Mouse (Mus musculus): ENCODE measurements at regions not wholly inside any gene's neighbourhood (a gene's known extent, or its start where the extent isn't known, plus 50 kb on each side); places are given as distances from the start of the nearest gene placed in this dataset.
"Not testable (repeated sequence)": the region's sequence is repeated elsewhere in the genome, so short reads cannot be mapped to it uniquely, and the experiment has no call there.

- no peaks in the 10 kb centered on the region for H3K27me3 ChIP-seq (ENCODE audit: control insufficient read depth, insufficient read depth, low read length)
- DNase-seq (ENCODE audit: low spot score, missing footprints) = no peak
- H3K4me1 ChIP-seq (ENCODE audit: control insufficient read depth, insufficient read depth, low read length) = no peaks in the 10 kb centered on the region
- ATAC-seq (ENCODE audit: low FRiP score) = no peak
- no peaks in the 10 kb centered on the region for H3K36me3 ChIP-seq (ENCODE audit: control insufficient read depth, insufficient read depth, low read length)
- no peak overlapping the region for H3K27ac ChIP-seq (ENCODE audit: low read depth, low read length)
- H3K9ac ChIP-seq (ENCODE audit: low read length) = no peak overlapping the region
- no peaks in the 10 kb centered on the region for H3K9me3 ChIP-seq (ENCODE audit: control insufficient read depth, low read length)
- no peak overlapping the region for H3K4me3 ChIP-seq (ENCODE audit: low read depth, low read length)
- H3K4me2 ChIP-seq = no peak overlapping the region
- 85% methylated on average over 3 of the region's 3 CpGs for WGBS
These were observed 233.5 kb downstream of the Adgrg6 start for GRCm38 (mm10) chr10:14311962-14312361.

DNA sequence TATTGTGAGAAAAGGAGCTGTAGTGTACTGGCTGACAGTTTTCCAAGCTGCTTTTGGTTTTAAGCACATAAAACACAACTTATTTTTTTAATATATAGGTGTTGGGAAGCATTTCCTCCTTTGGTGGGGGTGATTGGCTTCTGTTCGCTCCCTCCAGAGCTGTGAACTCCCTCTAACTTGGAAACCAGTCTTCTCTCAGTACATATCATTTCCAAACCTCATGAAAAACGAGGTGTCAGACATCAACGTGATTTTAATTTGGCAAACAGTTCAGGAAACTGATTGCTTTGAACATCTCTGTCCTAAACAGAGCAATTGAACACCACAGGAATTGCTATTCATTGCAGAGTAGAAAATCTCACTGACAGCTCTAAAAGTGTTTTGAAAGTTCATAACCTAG, 238.6 kb downstream of the Adgrg6 start:
- no peaks in the 10 kb centered on the region for H3K36me3 ChIP-seq (ENCODE audit: control insufficient read depth, insufficient read depth, low read length)
- H3K9me3 ChIP-seq (ENCODE audit: control insufficient read depth, low read length) = no peaks in the 10 kb centered on the region
- no peak overlapping the region for H3K27ac ChIP-seq (ENCODE audit: low read depth, low read length)
- no peaks in the 10 kb centered on the region for H3K4me1 ChIP-seq (ENCODE audit: control insufficient read depth, insufficient read depth, low read length)
- H3K4me2 ChIP-seq = no peak overlapping the region
- no peaks in the 10 kb centered on the region for H3K27me3 ChIP-seq (ENCODE audit: control insufficient read depth, insufficient read depth, low read length)
- DNase-seq (ENCODE audit: low spot score, missing footprints) = no peak
- H3K9ac ChIP-seq (ENCODE audit: low read length) = no peak overlapping the region
- 74% methylated on average over 3 of the region's 3 CpGs for WGBS
- ATAC-seq (ENCODE audit: low FRiP score) = no peak
- no peak overlapping the region for H3K4me3 ChIP-seq (ENCODE audit: low read depth, low read length)

DNA sequence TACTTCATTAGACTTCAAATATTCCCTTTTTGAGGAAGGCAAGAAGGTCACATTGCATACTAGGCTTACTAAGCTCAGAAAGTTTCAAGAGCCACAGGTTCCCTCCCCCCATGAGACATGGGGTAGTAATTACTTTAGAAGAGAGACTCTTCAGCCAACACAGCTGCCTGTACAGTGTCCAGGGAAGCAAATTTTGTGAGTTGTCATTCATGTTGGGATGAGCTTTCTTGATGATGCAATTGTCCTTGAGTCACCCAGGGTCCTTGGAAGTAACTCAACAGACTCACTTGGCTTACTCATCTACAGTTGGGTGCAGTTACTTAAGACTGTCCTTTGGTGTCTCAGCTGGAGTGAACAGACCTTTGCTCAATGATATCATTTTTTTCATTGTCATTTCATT, 242.0 kb downstream of the Adgrg6 start:
- H3K4me3 ChIP-seq (ENCODE audit: low read depth, low read length) = no peak overlapping the region

DNA sequence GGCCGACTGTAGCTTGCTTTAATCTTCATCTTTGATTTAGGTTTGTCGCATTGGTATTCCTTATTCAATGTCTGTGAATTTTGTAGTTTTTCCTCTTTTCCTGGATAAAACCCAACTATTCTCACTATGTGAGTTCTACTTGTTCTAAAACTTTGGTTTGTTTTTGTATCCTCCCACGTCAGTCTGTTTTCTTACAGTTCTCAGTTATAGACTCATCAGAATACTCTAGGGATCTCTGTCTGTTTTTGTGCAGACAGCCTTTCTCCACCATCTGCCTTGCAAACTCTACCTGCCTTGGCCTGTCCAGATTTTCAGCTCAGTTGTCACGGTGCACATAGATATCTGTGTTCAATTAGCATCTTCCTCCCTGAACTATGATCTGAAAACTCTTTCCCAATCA, 249.3 kb downstream of the Adgrg6 start:
- Histone ChIP-seq H3K27me3 (ENCODE audit: control insufficient read depth, insufficient read depth, low read length) (no peaks in the 10 kb centered on the region), H3K36me3 (ENCODE audit: control insufficient read depth, insufficient read depth, low read length) (no peaks in the 10 kb centered on the region), H3K4me1 (ENCODE audit: control insufficient read depth, insufficient read depth, low read length) (no peaks in the 10 kb centered on the region), H3K4me2 (no peak overlapping the region), H3K9me3 (ENCODE audit: control insufficient read depth, low read length) (no peaks in the 10 kb centered on the region), H3K4me3 (ENCODE audit: low read depth, low read length) (no peak overlapping the region), H3K27ac (ENCODE audit: low read depth, low read length) (no peak overlapping the region), H3K9ac (ENCODE audit: low read length) (no peak overlapping the region)
- ATAC-seq (ENCODE audit: low FRiP score) (no peak), DNase-seq (ENCODE audit: low spot score, missing footprints) (no peak)
- 91% methylated on average over 4 of the region's 4 CpGs for WGBS

More for the DNA sequence above, 242.0 kb downstream of the Adgrg6 start:
- Histone ChIP-seq H3K4me2 (no peak overlapping the region), H3K4me1 (ENCODE audit: control insufficient read depth, insufficient read depth, low read length) (no peaks in the 10 kb centered on the region), H3K36me3 (ENCODE audit: control insufficient read depth, insufficient read depth, low read length) (no peaks in the 10 kb centered on the region), H3K9ac (ENCODE audit: low read length) (no peak overlapping the region), H3K27ac (ENCODE audit: low read depth, low read length) (no peak overlapping the region), H3K9me3 (ENCODE audit: control insufficient read depth, low read length) (no peaks in the 10 kb centered on the region), H3K27me3 (ENCODE audit: control insufficient read depth, insufficient read depth, low read length) (no peaks in the 10 kb centered on the region)
- ATAC-seq (ENCODE audit: low FRiP score) = no peak
- DNase-seq (ENCODE audit: low spot score, missing footprints) = no peak

GRCm38 (mm10) chr10:14292701-14293100, 252.8 kb downstream of the Adgrg6 start:
- H3K4me2 ChIP-seq; ATAC-seq (ENCODE audit: low FRiP score); DNase-seq (ENCODE audit: low spot score, missing footprints): not testable (repeated sequence)

GRCm38 (mm10) chr10:14287551-14287950, 257.9 kb downstream of the Adgrg6 start:
- Histone ChIP-seq H3K27me3 (ENCODE audit: control insufficient read depth, insufficient read depth, low read length) (no peaks in the 10 kb centered on the region), H3K4me2 (no peak overlapping the region), H3K9me3 (ENCODE audit: control insufficient read depth, low read length) (no peaks in the 10 kb centered on the region; the same call in 1 of the 2 replicates), H3K27ac (ENCODE audit: low read depth, low read length) (no peak overlapping the region), H3K9ac (ENCODE audit: low read length) (no peak overlapping the region), H3K4me1 (ENCODE audit: control insufficient read depth, insufficient read depth, low read length) (no peaks in the 10 kb centered on the region), H3K36me3 (ENCODE audit: control insufficient read depth, insufficient read depth, low read length) (no peaks in the 10 kb centered on the region), H3K4me3 (ENCODE audit: low read depth, low read length) (no peak overlapping the region)
- 84% methylated on average over 4 of the region's 4 CpGs for WGBS
- ATAC-seq (ENCODE audit: low FRiP score) = no peak
- DNase-seq (ENCODE audit: low spot score, missing footprints) = no peak

More at GRCm38 (mm10) chr10:14292701-14293100, 252.8 kb downstream of the Adgrg6 start:
- not testable (repeated sequence) for H3K27ac ChIP-seq (ENCODE audit: low read depth, low read length); H3K9ac ChIP-seq (ENCODE audit: low read length); H3K9me3 ChIP-seq (ENCODE audit: control insufficient read depth, low read length); H3K4me1 ChIP-seq (ENCODE audit: control insufficient read depth, insufficient read depth, low read length); H3K4me3 ChIP-seq (ENCODE audit: low read depth, low read length); H3K27me3 ChIP-seq (ENCODE audit: control insufficient read depth, insufficient read depth, low read length); H3K36me3 ChIP-seq (ENCODE audit: control insufficient read depth, insufficient read depth, low read length)
- 85% methylated on average over 8 of the region's 8 CpGs for WGBS

- Histone ChIP-seq H3K9ac (ENCODE audit: low read length) (no peak overlapping the region), H3K36me3 (ENCODE audit: control insufficient read depth, insufficient read depth, low read length) (no peaks in the 10 kb centered on the region), H3K4me2 (no peak overlapping the region), H3K27ac (ENCODE audit: low read depth, low read length) (no peak overlapping the region), H3K9me3 (ENCODE audit: control insufficient read depth, low read length) (no peaks in the 10 kb centered on the region), H3K4me1 (ENCODE audit: control insufficient read depth, insufficient read depth, low read length) (no peaks in the 10 kb centered on the region), H3K4me3 (ENCODE audit: low read depth, low read length) (no peak overlapping the region), H3K27me3 (ENCODE audit: control insufficient read depth, insufficient read depth, low read length) (no peaks in the 10 kb centered on the region)
- ATAC-seq (ENCODE audit: low FRiP score) (no peak), DNase-seq (ENCODE audit: low spot score, missing footprints) (no peak)
- 80% methylated on average over 1 of the region's 1 CpGs for WGBS
These were observed 268.8 kb downstream of the Adgrg6 start for GRCm38 (mm10) chr10:14276631-14277030.

GRCm38 (mm10) chr10:14275477-14275876, 270.0 kb downstream of the Adgrg6 start:
- H3K27me3 ChIP-seq (ENCODE audit: control insufficient read depth, insufficient read depth, low read length) = no peaks in the 10 kb centered on the region
- DNase-seq (ENCODE audit: low spot score, missing footprints) (no peak), ATAC-seq (ENCODE audit: low FRiP score) (no peak)
- H3K27ac ChIP-seq (ENCODE audit: low read depth, low read length) = no peak overlapping the region
- H3K36me3 ChIP-seq (ENCODE audit: control insufficient read depth, insufficient read depth, low read length) = no peaks in the 10 kb centered on the region
- 88% methylated on average over 1 of the region's 1 CpGs for WGBS
- no peaks in the 10 kb centered on the region for H3K4me1 ChIP-seq (ENCODE audit: control insufficient read depth, insufficient read depth, low read length)
- H3K9me3 ChIP-seq (ENCODE audit: control insufficient read depth, low read length) = no peaks in the 10 kb centered on the region
- H3K9ac ChIP-seq (ENCODE audit: low read length) = no peak overlapping the region
- no peak overlapping the region for H3K4me2 ChIP-seq
- H3K4me3 ChIP-seq (ENCODE audit: low read depth, low read length) = no peak overlapping the region

DNA sequence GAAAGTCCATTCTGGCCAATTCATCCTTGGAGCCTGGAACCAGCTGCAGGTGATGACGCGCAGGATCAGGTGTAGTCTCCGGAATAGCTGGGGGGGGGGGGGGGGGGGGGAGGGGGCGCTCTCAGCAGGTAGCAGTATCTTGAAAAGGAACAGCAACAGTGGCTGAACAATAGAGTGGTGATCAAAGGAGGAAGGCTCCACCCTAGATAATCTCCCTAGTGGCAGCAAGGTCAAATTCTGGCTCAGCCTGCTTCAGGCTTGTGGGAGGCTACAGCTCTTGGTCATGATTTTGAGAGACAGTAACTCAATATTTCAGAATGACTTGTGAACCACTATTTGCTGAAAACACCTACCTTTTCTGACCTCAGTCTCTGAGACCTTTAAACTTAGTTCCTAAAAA, 275.5 kb downstream of the Adgrg6 start:
- Histone ChIP-seq H3K4me1 (ENCODE audit: control insufficient read depth, insufficient read depth, low read length) (no peaks in the 10 kb centered on the region), H3K9ac (ENCODE audit: low read length) (no peak overlapping the region), H3K9me3 (ENCODE audit: control insufficient read depth, low read length) (no peaks in the 10 kb centered on the region), H3K4me3 (ENCODE audit: low read depth, low read length) (no peak overlapping the region), H3K36me3 (ENCODE audit: control insufficient read depth, insufficient read depth, low read length) (no peaks in the 10 kb centered on the region), H3K27me3 (ENCODE audit: control insufficient read depth, insufficient read depth, low read length) (no peaks in the 10 kb centered on the region), H3K27ac (ENCODE audit: low read depth, low read length) (no peak overlapping the region), H3K4me2 (no peak overlapping the region)
- ATAC-seq (ENCODE audit: low FRiP score) (no peak), DNase-seq (ENCODE audit: low spot score, missing footprints) (no peak)
- 28% methylated on average over 3 of the region's 4 CpGs for WGBS

- DNase-seq (ENCODE audit: low spot score, missing footprints) (no peak), ATAC-seq (ENCODE audit: low FRiP score) (no peak)
- Histone ChIP-seq H3K27ac (ENCODE audit: low read depth, low read length) (no peak overlapping the region), H3K36me3 (ENCODE audit: control insufficient read depth, insufficient read depth, low read length) (no peaks in the 10 kb centered on the region), H3K27me3 (ENCODE audit: control insufficient read depth, insufficient read depth, low read length) (no peaks in the 10 kb centered on the region), H3K4me2 (no peak overlapping the region), H3K9ac (ENCODE audit: low read length) (no peak overlapping the region), H3K4me1 (ENCODE audit: control insufficient read depth, insufficient read depth, low read length) (no peaks in the 10 kb centered on the region), H3K9me3 (ENCODE audit: control insufficient read depth, low read length) (no peaks in the 10 kb centered on the region), H3K4me3 (ENCODE audit: low read depth, low read length) (no peak overlapping the region)
- 85% methylated on average over 3 of the region's 3 CpGs for WGBS
These were observed 277.8 kb downstream of the Adgrg6 start for GRCm38 (mm10) chr10:14267641-14268040.
